Mouse (Mus musculus) WW6 (cell line): ENCODE measurements around the gene Hemk1.

Experiments
- DNase-seq: peaks from one replicate; pipeline ENCODE4 v3.0.0-alpha.2; 2013; ENCODE audit warnings: low read depth, low spot score

Gene Hemk1

GRCm38 (mm10) chr9:107338172-107338883, at the start of gene Hemk1:
TSS of gene Hemk1 (minus strand) at chr9:107338350.
- DNase-seq, result peak; percentile 65

- DNase-seq, result no peak
Measured at GRCm38 (mm10) chr9:107387708-107388107, 49.6 kb upstream of the Hemk1 start.

GRCm38 (mm10) chr9:107386722-107387121, 48.6 kb upstream of the Hemk1 start:
- DNase-seq, result no peak

GRCm38 (mm10) chr9:107384396-107384795, 46.2 kb upstream of the Hemk1 start:
- no peak for DNase-seq

- DNase-seq, result no peak
Measured at GRCm38 (mm10) chr9:107381723-107382122, 43.6 kb upstream of the Hemk1 start.

DNA sequence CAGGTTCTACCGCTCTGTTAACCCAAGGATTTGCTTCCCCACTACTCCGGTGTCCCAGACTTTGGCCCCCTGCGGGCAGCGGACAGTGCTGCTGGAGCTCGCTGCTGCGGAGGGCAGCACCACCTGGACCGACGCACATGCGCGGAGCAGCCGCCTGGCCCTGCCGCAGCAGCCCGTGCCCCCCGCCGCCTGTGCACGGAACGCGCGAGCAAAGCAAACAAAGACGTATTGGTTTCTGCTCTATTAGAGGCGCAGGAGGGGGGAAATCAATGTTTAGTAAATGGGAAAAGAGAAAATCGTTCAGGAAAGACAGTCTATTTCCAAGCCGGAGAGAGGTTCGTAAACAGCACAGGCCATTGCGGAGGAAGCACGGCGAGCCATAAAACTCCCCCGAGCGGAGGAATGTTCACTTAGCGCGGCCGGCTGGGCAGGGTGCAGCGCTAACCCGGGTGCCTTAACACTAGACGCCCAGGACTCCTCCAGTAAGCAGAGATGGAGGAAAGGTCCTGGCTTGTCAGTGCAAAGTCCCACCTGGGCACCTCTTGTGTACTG, 39.9 kb upstream of the Hemk1 start:
- DNase-seq, result no peak

DNA sequence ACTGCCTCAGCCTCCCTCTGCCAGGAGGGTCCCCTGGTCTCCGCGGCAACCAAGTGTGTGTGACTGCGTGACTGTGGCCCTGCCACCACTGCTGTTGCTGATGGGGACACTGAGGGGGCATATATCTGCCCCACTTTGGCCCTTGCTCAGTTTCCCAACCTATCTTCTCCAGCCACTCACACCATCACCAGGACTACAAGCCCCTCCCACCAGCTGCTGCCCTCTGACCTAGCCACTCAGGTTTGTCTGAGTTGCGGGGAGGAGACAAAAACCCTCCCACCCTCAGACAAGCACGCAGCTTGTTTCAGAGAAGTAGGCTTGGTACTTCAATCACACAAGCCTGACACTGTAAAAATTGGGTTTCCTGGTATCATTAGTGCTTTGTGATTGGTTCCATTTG, 37.3 kb upstream of the Hemk1 start:
- no peak for DNase-seq

- DNase-seq, result peak; percentile 83
Measured at GRCm38 (mm10) chr9:107374623-107375022, 36.5 kb upstream of the Hemk1 start.

DNA sequence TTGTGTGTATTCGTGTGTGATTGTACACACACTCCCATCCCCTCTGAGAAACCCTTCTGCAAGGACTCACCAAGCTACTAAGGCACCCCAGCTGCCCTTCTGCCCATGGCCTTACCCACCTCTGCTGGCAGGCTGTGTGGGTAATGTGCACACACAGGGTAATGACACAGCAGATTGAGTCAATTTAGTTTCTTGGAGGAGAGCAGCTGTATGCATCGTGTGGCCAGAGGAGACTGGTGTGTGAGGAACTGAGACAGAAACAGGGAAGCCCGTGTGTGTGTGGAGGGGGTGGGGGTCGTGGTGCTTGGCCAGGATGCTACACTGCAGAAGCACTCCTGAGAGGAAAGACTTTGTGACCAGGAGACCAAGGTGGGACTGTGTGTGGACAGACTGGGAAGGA, 34.3 kb upstream of the Hemk1 start:
- no peak for DNase-seq

DNA sequence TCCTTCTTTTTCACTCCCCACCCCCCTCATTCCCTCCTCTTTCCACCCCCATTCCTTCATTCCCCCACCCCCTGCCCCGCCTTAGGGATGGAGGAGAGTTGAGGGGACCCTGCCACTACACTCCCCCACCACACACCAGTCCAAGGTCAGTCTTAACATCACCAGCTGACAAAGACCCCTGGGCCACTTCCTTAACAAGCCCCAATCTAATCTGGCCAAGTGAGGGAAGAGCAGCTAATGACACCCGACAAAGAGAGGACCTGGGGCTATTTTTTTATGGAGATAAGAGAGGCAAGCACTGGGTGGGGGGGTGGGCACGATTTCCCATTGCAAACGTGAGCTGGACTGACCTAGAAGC, 31.9 kb upstream of the Hemk1 start:
- DNase-seq, result no peak

- DNase-seq, result no peak
Measured at GRCm38 (mm10) chr9:107369270-107370105, 31.3 kb upstream of the Hemk1 start.

- no peak for DNase-seq
Measured at GRCm38 (mm10) chr9:107368302-107368701, 30.2 kb upstream of the Hemk1 start.

DNA sequence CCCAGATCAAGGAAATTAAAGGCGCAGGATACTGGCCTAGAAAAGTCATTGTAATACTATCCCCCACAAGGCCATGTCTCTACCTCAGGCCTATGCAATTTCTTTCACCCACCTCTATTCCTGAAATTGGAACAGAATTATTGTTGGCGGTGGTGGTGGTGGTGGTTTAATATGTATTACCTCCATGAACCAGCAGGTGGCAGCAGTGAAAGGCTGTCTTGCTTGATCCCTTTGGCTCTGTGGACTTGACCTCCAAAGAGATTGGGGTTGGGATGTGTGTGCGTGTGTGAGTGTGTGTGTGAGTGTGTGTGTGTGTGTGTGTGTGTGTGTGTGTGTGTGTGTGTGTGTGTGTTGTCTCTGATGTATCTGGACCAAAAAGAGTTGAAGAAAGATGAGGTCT, 28.5 kb upstream of the Hemk1 start:
- DNase-seq, result no peak

DNA sequence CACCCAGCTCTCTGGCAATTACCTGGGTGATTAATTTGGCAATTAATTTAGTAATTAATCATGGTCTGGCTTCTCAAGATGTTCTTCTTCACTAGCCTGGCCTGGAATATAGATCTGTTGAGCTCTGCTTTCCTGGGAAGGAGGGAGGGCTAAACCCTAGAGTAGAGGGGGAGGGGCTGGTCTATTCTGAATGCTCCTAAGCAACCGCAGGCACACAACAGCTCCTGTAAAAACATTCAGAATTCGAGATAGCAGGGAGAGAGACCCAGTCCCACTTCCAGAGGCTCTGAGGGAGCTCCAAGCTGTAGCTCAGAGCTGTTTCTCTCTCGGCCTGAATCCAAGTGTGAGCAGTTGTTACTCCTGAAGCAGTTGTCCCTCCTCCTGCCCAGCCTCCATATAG, 22.8 kb upstream of the Hemk1 start:
- DNase-seq, result no peak

DNA sequence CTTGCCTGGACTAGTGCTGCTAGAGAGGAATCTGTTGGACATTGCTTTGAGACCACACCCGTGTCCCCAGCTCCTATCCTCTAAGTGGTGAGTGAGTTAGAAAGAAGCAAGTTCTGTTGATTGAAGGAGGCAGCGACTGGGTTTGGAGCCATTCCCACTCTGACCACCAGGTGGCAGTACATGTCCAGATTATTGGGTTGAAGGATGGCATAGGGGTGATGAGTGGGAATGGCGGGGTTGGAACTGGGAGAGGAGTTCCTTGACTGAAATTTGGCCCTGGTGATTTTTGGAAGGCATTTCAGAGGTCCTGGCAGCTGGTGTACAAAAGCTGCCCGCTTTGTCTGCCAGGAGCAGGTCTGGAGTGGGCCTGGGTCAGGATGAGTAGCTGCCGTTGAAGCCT, 19.5 kb upstream of the Hemk1 start:
- peak; percentile 50 for DNase-seq

DNA sequence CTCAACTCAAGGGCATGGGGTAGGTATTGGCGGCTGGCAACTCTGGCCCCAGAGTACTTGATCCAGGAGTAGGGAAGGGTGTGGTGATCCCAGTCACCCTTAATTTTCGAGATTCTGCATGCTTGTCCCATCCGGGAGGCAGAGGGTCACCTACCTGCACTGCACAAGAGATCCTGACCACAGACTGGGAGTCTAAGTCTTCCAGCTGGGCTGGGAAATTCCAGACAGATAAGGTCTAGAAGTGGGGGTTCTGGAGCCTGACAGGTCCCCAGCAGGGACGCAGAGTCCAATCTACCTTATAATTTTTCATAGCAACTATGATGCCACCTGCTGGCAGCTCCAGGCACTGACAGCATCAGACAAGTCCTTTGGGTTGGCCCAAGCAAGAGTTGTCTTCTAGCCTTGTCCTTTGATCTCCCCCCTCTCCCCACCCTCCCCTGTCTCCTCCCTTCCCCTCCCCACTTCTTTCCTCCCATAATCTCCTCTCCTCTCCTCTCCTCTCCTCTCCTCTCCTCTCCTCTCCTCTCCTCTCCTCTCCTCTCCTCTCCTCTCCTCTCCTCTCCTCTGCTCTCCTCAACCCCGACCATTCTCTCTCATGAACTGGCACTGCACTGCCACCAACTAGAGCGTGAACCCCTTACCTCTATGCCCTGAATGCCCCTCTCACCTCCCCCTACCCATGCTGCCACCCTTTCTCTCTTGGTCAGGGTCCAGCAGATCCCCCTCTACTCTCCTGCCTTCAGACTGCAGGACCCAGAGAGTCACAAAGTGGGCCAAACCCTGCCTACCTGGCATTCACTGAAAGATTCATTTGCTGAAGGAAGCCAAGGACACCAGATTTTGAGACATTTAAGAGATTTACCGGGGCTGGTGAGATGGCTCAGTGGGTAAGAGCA, 18.0 kb upstream of the Hemk1 start:
- DNase-seq, result no peak

GRCm38 (mm10) chr9:107354826-107355225, 16.7 kb upstream of the Hemk1 start:
- no peak for DNase-seq

- no peak for DNase-seq
Measured at GRCm38 (mm10) chr9:107349321-107349720, 11.2 kb upstream of the Hemk1 start.

- no peak for DNase-seq
Measured at GRCm38 (mm10) chr9:107347586-107348183, 9.5 kb upstream of the Hemk1 start.

GRCm38 (mm10) chr9:107346081-107346480, 7.9 kb upstream of the Hemk1 start:
- no peak for DNase-seq

- no peak for DNase-seq
Measured at GRCm38 (mm10) chr9:107344027-107344426, 5.9 kb upstream of the Hemk1 start.
